8 mouse cellular contexts compared by ENCODE assay signal in the genomic region with DNA sequence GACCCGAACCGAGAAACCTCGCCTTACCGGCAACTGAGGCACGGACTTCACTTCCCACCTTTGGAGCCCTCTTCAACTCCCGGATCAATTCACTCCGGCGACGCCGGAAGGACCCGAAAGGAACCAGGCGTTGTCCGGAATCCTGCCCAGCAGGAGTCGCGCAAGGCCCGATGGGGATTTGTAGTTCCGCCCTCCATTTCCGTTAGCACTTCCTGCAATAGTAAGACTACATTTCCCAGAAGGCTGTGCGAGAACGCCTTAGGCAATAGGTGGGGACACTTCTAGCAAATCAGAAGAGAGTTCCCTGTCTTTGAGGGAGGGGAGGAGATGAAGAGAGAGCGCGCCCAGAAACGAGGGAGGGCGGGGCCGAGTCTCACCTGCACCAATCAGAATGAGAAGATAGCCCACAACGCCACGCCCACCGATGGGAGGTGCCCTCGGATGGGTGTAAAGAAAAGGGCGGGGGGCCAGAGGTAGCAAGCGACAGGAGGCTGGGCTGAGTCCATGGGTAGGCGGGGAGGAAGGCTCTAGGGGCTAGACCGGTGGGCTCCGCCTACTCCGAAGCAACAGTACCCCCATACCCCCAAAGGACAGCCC. TPM values are rescaled to one million over a fixed set of nuclear protein-coding genes. Genes with fewer than 3 reads are reported as not detected.
DNase-seq lines count a peak whose midpoint lies in the region; ATAC-seq lines count a peak whose summit lies in the region.

Gene Pdcd10 (minus strand): TSS at position 162 of the 597 bp plus-strand sequence.

- DNase-seq in Muller cell, postnatal 12 days (ENCODE audit: inconsistent ontology term): peak; percentile 100
- DNase-seq in cerebellum, adult 9-11 months: peak; percentile 100
- peak; percentile 99 to 100 for DNase-seq in frontal cortex, adult 2 months (ENCODE audit: extremely low spot score in 1 of 2, low spot score in 1 of 2)
- peak; percentile 100 for DNase-seq in hindbrain, embryonic 11.5 days (ENCODE audit: low spot score)
- peak; percentile 99 for DNase-seq in layer of hippocampus, postnatal 10 days (ENCODE audit: low spot score in 2 of 2)
- peak; percentile 100 for DNase-seq in lung, postnatal 10 days
- peak; percentile 99 for DNase-seq in ovary, postnatal 36 days (ENCODE audit: low spot score)
- DNase-seq in thymus, postnatal 25 days: peak; percentile 100

- no peaks in the 10 kb centered on the region for H3K9me3 ChIP-seq in hindbrain, embryonic 11.5 days (ENCODE audit: control insufficient read depth, low read length)

- peak within 1 kb of the TSS; percentile 78 for H3K4me2 ChIP-seq in hindbrain, embryonic 11.5 days (replicated peaks; ENCODE audit: low read depth, low read length)

- ATAC-seq in hindbrain, embryonic 11.5 days (ENCODE audit: low FRiP score): peak; percentile 98

- peak within 1 kb of the TSS; percentile 74 for H3K27ac ChIP-seq in hindbrain, embryonic 11.5 days (ENCODE audit: low read depth, low read length)

- no peaks in the 10 kb centered on the region for H3K36me3 ChIP-seq in hindbrain, embryonic 11.5 days (ENCODE audit: control insufficient read depth, insufficient read depth, low read length)

- peak within 1 kb of the TSS; percentile 88 for H3K4me3 ChIP-seq in hindbrain, embryonic 11.5 days (ENCODE audit: low read depth, low read length)

- WGBS in hindbrain, embryonic 11.5 days: under 1% methylated on average over 35 of the region's 35 CpGs

- no peaks in the 10 kb centered on the region for H3K27me3 ChIP-seq in hindbrain, embryonic 11.5 days (ENCODE audit: control insufficient read depth, insufficient read depth, low read length)

- H3K9ac ChIP-seq in hindbrain, embryonic 11.5 days (ENCODE audit: low read depth, low read length): peak within 1 kb of the TSS; percentile 90

- H3K4me1 ChIP-seq in hindbrain, embryonic 11.5 days (replicated peaks; ENCODE audit: control insufficient read depth, insufficient read depth, low read length): no peaks in the 10 kb centered on the region; the same call in 1 of the 2 replicates

RNA-seq across cellular contexts. Expression of gene Pdcd10, which starts in this region (rescaled TPM):
- 42.0 and 44.5 TPM in 2 replicates for polyA plus RNA-seq in frontal cortex, adult 2 months (2012; rRNA removed)
- 93.7 and 103 TPM in 2 replicates for polyA plus RNA-seq in hindbrain, embryonic 11.5 days (2014; fragmentation: Nextera tagmentation; extraction: Ambion mirVana)
- 10 to 100 TPM; 62.5 to 72.8 TPM for total RNA-seq in layer of hippocampus, postnatal 10 days (2021)

Comparison
In these comparisons a context has a peak if more than half of its experiments do, and no peak if none do; other contexts are left out.
1. Peak in every context shown above with its lines: DNase-seq, ATAC-seq, H3K4me3 ChIP-seq and H3K27ac ChIP-seq.